ENCODE assay signal across 11 mouse cellular contexts in genomic region chr2:3739351-3739961, GRCm38 (mm10).
DNase-seq lines count a peak whose midpoint lies in the region; ATAC-seq and TF ChIP-seq lines count a peak whose summit lies in the region.
"Had no signal": no experiment of that assay in that cellular context is flagged by ENCODE, and none has a peak within 500 bp of the region (broad histone marks: within the 10 kb centered on the region; RNA-seq: fewer than 3 reads in every experiment).

No protein-coding gene starts in this region.

- no peak for DNase-seq in hindbrain, embryonic 11.5 days (ENCODE audit: low spot score)
- DNase-seq in cerebellum, adult 9-10 months: peak; percentile 95
- peak; percentile 76 to 85 for DNase-seq in layer of hippocampus, adult 2 months (ENCODE audit: low spot score in 2 of 2)
- peak; percentile 87 for DNase-seq in midbrain, postnatal 0 days (ENCODE audit: low spot score)
- no peak for DNase-seq in kidney, adult 11 months
- no peak for DNase-seq in gastrocnemius, postnatal 25 days
- no peak for DNase-seq in ovary, postnatal 10 days (ENCODE audit: low spot score)

- H3K4me3 ChIP-seq in hindbrain, embryonic 12.5 days: no peak overlapping the region
- no peak overlapping the region for H3K4me3 ChIP-seq in hindbrain, embryonic 11.5 days (ENCODE audit: low read depth, low read length)
- no peak overlapping the region for H3K4me3 ChIP-seq in layer of hippocampus, adult 2 months
- no peak overlapping the region for H3K4me3 ChIP-seq in midbrain, postnatal 0 days (ENCODE audit: low read depth, low read length)
- H3K4me3 ChIP-seq: liver, embryonic 15.5 days; myocyte had no signal

- ATAC-seq in hindbrain, embryonic 12.5 days (ENCODE audit: low FRiP score): no peak
- ATAC-seq in hindbrain, embryonic 11.5 days (ENCODE audit: low FRiP score): no peak
- ATAC-seq in midbrain, postnatal 0 days (ENCODE audit: low FRiP score): 0 out of 2 replicates have a peak, but pooled peaks have one; percentile 38
- ATAC-seq: inflammation-experienced regulatory T-cells, adult 6 months had no signal

- WGBS in hindbrain, embryonic 12.5 days: 89% methylated on average over 7 of the region's 7 CpGs
- WGBS in hindbrain, embryonic 11.5 days: 87% methylated on average over 7 of the region's 7 CpGs
- 85% methylated on average over 7 of the region's 7 CpGs for WGBS in midbrain, postnatal 0 days

- H3K27me3 ChIP-seq in hindbrain, embryonic 12.5 days: no peaks in the 10 kb centered on the region
- no peaks in the 10 kb centered on the region for H3K27me3 ChIP-seq in hindbrain, embryonic 11.5 days (ENCODE audit: control insufficient read depth, insufficient read depth, low read length)
- no peaks in the 10 kb centered on the region for H3K27me3 ChIP-seq in midbrain, postnatal 0 days (ENCODE audit: insufficient read depth, low read length)
- H3K27me3 ChIP-seq: liver, embryonic 15.5 days had no signal

- H3K36me3 ChIP-seq in hindbrain, embryonic 12.5 days: no peaks in the 10 kb centered on the region
- no peaks in the 10 kb centered on the region for H3K36me3 ChIP-seq in hindbrain, embryonic 11.5 days (ENCODE audit: control insufficient read depth, insufficient read depth, low read length)
- H3K36me3 ChIP-seq in midbrain, postnatal 0 days (ENCODE audit: insufficient read depth, low read length): no peaks in the 10 kb centered on the region
- H3K36me3 ChIP-seq: liver, embryonic 15.5 days had no signal

- TF ChIP-seq CTCF in layer of hippocampus, adult 2 months (conservative IDR thresholded peaks at IDR 0.05): no peak
- TF ChIP-seq CTCF in midbrain, postnatal 0 days (IDR thresholded peaks at IDR 0.05): no peak

- H3K4me2 ChIP-seq in hindbrain, embryonic 12.5 days (replicated peaks): no peak overlapping the region
- H3K4me2 ChIP-seq in hindbrain, embryonic 11.5 days (replicated peaks; ENCODE audit: low read depth, low read length): no peak overlapping the region
- H3K4me2 ChIP-seq in midbrain, postnatal 0 days (ENCODE audit: low read depth, low read length, poor library complexity, severe bottlenecking): no peak overlapping the region
- H3K4me2 ChIP-seq: liver, embryonic 15.5 days had no signal

- H3K4me1 ChIP-seq in hindbrain, embryonic 12.5 days: peaks cover 43% of the 10 kb centered on the region
- H3K4me1 ChIP-seq in hindbrain, embryonic 11.5 days (replicated peaks; ENCODE audit: control insufficient read depth, insufficient read depth, low read length): 0 out of 2 replicates have a peak, but pooled peaks cover 2% of the 10 kb centered on the region
- H3K4me1 ChIP-seq in midbrain, postnatal 0 days (ENCODE audit: insufficient read depth, low read length): peaks cover 6% of the 10 kb centered on the region; the same call in 1 of the 2 replicates

- peak overlapping the region; percentile 58; the same call in 1 of the 2 replicates for H3K27ac ChIP-seq in hindbrain, embryonic 12.5 days
- no peak overlapping the region for H3K27ac ChIP-seq in hindbrain, embryonic 11.5 days (ENCODE audit: low read depth, low read length)
- H3K27ac ChIP-seq in layer of hippocampus, adult 2 months: peak overlapping the region; percentile 84
- no peak overlapping the region for H3K27ac ChIP-seq in midbrain, postnatal 0 days (ENCODE audit: low read depth, low read length)
- H3K27ac ChIP-seq: liver, embryonic 15.5 days had no signal

- H3K9me3 ChIP-seq in hindbrain, embryonic 12.5 days (replicated peaks): no peaks in the 10 kb centered on the region
- no peaks in the 10 kb centered on the region for H3K9me3 ChIP-seq in hindbrain, embryonic 11.5 days (ENCODE audit: control insufficient read depth, low read length)
- no peaks in the 10 kb centered on the region for H3K9me3 ChIP-seq in midbrain, postnatal 0 days (ENCODE audit: low read length)
- H3K9me3 ChIP-seq: liver, embryonic 15.5 days had no signal

- H3K9ac ChIP-seq in hindbrain, embryonic 12.5 days: no peak overlapping the region
- H3K9ac ChIP-seq in hindbrain, embryonic 11.5 days (ENCODE audit: low read depth, low read length): no peak overlapping the region
- H3K9ac ChIP-seq in midbrain, postnatal 0 days (replicated peaks; ENCODE audit: low read length, poor library complexity, severe bottlenecking): no peak overlapping the region
- H3K9ac ChIP-seq: liver, embryonic 15.5 days had no signal

Comparison
In these comparisons a context has a peak if more than half of its experiments do, and no peak if none do; other contexts are left out.
1. H3K27ac ChIP-seq: peak in hindbrain, embryonic 12.5 days (single experiment) and layer of hippocampus, adult 2 months (single experiment); none in hindbrain, embryonic 11.5 days (single experiment) and midbrain, postnatal 0 days (single experiment).
2. DNase-seq: peak in cerebellum, adult 9-10 months (single experiment), layer of hippocampus, adult 2 months (2 of 2) and midbrain, postnatal 0 days (single experiment); none in hindbrain, embryonic 11.5 days (single experiment), kidney, adult 11 months (single experiment), gastrocnemius, postnatal 25 days (single experiment) and ovary, postnatal 10 days (single experiment).